Mouse (Mus musculus): ENCODE results near the gene Dscaml1.

Dscaml1 gene

DNA sequence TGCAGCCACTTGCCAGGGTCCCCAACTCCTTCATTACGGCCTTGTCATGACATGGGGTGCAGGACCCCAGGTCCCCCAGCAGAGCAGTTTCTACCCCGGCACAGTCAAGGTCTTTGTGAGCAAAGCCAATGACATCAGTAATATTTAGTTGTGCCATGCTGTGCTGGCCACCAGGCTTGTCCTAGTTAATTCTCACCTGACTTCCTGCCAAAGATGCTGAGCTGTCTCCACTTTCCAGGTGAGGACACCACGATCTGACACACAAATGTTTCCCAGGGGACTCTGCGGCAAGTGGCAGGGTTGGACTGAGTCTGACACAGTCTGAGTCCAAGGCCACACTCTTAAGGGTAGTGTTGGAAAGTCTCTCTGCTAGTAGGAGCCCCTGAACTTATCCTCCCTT, at the start of gene Dscaml1:
Gene Dscaml1, plus strand, starts transcription at position 173 of the 400 bp plus-strand sequence.
- no peak for DNase-seq (ENCODE audit: low read depth, low spot score)

DNA sequence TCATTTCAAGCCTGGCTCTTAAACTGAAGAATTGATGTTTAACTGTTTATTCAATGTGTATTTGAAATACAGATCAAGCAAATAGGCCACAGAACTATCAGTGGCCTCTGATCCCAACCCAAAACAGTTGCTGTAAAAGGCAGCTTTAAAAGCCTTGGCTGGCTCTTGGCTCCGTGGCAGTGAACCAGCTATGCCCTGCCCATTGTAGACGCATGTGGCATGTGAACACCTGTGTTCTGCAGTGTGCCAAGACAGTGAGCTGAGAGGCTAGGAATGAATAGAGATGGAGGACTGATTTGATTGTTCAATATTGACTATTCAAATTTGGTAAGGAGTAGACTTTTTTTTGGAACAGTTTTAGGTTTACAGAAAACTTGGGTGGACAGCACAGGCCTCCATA, 49.5 kb upstream of the Dscaml1 start:
- DNase-seq (ENCODE audit: low read depth, low spot score): no peak

GRCm38 (mm10) chr9:45380411-45381251, 45.8 kb upstream of the Dscaml1 start:
- no peak for DNase-seq (ENCODE audit: low read depth, low spot score)

GRCm38 (mm10) chr9:45382336-45382735, 44.1 kb upstream of the Dscaml1 start:
- DNase-seq (ENCODE audit: low read depth, low spot score): no peak

GRCm38 (mm10) chr9:45382834-45383233, 43.6 kb upstream of the Dscaml1 start:
- DNase-seq (ENCODE audit: low read depth, low spot score): no peak

DNA sequence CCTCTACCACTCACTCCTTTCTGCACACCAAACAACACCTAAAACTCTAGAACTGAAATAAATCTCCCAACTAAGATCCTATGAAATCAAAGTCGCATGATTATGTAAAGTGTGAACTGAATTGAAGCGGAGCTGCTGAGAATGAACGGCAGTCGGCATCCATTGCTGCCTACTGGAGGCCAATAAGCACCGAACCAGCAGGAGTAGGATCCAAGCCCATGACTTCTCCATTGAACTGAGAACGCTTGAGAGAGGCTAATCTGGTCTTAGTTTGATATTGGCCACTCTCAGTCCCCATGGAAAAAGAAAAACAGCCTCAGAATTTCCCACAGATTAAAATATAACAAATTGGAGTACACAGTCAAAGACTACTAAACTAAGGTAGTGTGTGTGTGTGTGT, 42.5 kb upstream of the Dscaml1 start:
- no peak for DNase-seq (ENCODE audit: low read depth, low spot score)

DNA sequence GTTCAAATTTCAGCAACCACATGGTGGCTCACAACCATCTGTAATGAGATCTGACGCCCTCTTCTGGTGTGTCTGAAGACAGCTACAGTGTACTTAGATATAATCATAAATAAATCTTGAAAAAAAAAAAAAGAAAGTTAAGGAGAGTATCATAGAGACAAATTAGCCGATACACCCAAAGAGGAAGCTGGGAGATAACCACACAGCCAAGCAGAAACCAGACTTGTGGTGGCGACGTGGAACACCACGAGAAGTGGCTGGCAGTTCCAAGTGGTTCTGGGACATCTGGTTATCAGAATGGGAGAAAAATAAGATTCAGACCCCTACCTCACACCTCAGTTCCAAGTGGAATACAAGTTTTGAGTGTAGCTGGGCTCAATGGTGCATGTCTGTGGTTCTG, 39.7 kb upstream of the Dscaml1 start:
- DNase-seq (ENCODE audit: low read depth, low spot score): no peak

DNA sequence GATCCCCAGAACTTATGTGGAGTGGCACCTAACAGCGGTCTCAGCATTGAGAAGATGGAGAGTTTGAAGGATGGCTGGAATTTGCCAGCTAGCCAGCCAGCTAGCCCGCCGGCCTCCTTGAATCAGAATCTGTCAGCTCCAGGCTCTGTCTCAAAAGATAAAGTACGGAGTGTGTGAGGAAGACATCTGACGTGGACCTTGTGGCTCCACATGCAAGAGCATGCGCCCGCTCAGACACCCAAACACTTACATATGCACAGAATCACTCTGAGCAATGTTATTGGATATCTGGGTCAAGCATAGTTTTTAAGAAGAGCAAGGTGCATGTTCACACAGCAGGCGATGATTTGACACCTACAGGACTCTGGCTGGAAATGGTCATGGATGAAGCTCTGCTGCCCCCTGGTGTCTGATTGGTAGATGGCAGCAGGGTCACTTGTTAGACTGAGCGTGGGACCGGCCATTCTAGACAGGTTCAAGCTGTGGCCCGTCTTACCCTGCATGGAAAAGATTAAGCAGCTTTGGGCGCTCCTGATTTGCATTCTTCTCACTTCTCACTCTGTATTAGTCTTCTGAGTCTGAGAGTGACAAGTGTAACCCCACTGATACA, 37.9 kb upstream of the Dscaml1 start:
- DNase-seq (ENCODE audit: low read depth, low spot score): peak; percentile 69

DNA sequence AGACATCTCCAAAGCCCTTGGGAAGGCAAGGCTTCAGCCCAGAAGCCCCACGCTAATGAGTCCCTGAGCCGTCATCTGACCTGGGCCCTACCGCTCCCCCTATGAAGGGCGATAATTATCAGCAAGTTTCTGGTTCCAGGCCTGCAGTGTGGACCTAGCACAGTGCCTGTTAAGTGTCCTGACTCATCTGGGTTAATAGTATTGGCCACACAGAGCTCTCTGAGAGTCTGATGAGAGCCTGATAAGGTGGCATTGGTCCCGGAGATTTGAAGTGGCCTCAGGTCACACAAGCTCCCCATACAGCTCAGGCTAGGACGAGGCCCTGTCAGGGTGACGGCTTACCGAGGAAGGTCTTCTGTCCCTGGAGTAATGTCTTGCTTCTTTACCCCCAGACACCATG, 36.8 kb upstream of the Dscaml1 start:
- no peak for DNase-seq (ENCODE audit: low read depth, low spot score)

DNA sequence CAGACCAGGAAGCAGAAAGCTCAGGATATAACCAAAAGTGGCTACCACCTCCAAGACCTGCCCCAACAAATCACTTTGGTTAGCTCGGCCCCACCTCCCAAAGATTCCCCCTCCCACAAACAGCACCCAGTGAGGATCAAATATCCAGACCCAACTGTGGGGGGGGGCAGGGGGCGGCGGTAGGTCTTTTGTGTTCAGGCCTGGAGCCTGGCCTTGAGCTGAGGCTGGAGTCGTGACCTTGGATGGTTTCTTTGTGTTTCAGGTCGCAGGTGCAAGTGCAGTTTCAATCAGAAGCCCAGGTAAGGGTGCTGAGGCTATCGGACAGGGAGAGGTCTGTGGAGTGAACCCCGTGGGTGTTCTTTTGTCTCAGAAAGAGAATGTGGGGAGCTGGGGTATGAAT, 35.1 kb upstream of the Dscaml1 start:
- DNase-seq (ENCODE audit: low read depth, low spot score): no peak

DNA sequence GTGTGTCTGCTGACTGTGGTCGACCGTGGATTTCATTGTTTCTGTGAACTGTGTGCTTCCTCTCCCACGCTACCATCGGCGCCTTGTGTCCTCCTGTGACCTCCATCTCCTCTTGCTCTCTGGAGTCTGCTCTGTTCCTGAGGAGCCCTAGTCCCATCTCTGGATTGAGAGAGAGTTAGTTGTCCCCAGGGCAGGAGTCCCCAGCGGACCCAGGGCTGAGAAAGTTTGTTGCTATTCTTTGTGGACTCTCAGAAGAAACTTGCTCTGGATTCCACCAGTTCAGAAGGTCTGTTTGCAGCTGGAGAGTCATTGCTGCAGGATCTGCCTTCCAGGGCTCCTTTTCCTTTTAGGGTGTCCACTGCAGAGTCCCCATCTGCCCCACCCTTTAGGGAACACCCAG, 31.2 kb upstream of the Dscaml1 start:
- no peak for DNase-seq (ENCODE audit: low read depth, low spot score)

- no peak for DNase-seq (ENCODE audit: low read depth, low spot score)
Measured at GRCm38 (mm10) chr9:45395796-45396195, 30.6 kb upstream of the Dscaml1 start.

- DNase-seq (ENCODE audit: low read depth, low spot score): no peak
Measured at GRCm38 (mm10) chr9:45398336-45398735, 28.1 kb upstream of the Dscaml1 start.

DNA sequence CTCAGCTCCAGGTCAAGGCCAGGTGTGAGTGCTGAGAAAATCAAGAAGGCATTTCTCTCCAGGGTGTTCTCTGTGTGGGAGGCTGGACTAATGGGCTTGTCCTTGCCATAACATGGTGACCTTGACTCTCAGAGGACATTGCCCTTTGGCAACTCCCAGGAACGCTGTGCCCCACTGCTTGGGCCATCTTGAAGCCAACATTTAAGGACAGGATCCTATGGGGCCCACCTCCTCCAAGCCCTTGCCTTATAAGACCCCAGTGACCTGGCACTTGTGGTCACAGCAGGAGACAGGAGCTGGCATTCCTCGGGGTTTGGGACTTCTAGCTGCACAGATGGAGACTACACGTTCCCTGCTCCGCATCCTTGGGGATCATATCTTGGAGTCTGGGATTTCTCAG, 27.0 kb upstream of the Dscaml1 start, which contains the start of gene Fxyd2:
Gene Fxyd2, plus strand, starts transcription at position 236 of the 400 bp plus-strand sequence.
- DNase-seq (ENCODE audit: low read depth, low spot score): no peak

GRCm38 (mm10) chr9:45401851-45402250, 24.6 kb upstream of the Dscaml1 start:
- DNase-seq (ENCODE audit: low read depth, low spot score): no peak

- no peak for DNase-seq (ENCODE audit: low read depth, low spot score)
Measured at GRCm38 (mm10) chr9:45402957-45403356, 23.5 kb upstream of the Dscaml1 start.

GRCm38 (mm10) chr9:45405694-45406093, 20.7 kb upstream of the Dscaml1 start:
- DNase-seq (ENCODE audit: low read depth, low spot score): no peak

DNA sequence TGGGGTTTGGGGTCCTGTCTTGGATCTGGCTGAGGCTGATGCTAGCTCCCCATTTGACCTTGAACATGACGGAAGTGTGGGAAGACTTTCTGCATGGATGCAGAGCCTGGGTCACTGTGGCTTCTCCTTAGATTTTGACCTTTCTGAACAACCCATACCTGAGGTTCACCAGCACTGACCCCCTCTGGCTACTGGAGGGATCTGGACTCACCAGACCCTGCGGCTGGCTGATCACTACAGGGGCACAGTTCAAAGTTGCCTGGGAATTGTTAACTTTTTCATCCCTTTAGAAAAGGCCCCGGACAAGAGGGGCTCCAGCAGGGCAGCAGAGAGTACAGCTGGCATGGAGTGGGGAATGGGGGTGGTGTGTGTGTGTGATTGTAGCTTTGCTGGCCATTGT, 19.6 kb upstream of the Dscaml1 start:
- DNase-seq (ENCODE audit: low read depth, low spot score): no peak

DNA sequence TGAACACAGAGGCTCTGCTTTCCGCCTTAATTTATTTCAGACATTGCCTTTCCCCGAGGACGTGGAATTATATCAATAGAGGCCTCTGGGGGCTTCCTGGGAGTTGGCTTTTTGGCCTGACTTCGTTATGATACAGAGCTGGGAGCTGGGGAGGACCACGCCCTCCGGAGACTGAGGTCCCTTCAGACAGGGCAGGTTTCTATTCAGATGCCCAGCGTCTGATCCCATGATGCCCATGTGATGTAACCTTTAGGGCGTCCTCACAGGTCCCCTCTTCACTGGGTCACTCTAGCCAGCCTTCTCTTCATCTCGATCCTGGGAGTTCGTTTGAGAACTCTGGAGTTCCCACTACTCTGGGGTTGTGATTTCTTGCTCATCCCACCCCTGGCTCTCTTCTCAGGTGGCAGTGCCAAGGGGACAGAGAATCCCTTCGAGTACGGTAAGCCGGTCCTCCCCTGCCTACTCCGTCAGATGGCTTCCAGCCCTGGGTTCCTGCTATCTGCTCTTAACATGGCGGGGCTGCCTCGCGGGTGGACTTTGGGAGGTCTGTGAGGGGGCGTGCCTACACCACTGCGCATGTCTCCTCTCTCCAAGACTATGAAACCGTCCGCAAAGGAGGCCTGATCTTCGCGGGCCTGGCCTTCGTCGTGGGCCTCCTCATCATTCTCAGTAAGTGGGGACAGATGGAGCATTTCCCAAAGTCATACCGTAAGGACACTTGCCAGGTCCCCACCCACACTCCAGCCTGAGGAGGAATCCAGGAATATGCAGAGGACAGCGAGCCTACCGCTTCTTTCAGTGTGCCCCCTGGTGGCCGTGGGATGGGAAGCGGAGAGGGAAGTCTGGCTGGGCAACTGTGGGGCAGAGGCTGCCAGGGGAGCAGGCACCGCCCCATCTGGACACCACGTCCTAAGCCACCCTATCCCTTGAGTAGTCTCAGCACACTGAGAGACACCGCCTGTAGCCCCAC, 18.4 kb upstream of the Dscaml1 start:
- DNase-seq (ENCODE audit: low read depth, low spot score): peak; percentile 72

GRCm38 (mm10) chr9:45410193-45410592, 16.2 kb upstream of the Dscaml1 start:
- no peak for DNase-seq (ENCODE audit: low read depth, low spot score)

GRCm38 (mm10) chr9:45410614-45411013, 15.8 kb upstream of the Dscaml1 start:
- no peak for DNase-seq (ENCODE audit: low read depth, low spot score)

DNA sequence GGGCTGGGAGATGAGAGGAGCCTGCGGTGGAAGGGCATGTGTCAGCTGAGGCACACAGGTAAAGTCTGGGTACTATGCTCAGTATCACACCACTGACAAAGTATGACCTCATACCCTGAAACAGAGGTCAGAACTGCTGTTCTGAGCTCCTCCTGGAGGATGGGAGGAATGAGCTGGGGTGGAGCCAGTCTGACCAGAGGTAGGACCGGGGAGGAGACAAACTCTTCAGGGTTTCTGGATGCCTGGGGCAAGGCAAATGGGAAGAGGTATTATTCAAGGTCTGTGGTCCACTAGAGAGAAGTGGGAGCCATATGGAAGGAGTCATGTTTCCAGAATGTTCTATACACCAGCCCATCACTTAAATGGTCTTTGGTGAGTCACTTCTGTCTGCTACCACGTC, 15.3 kb upstream of the Dscaml1 start:
- no peak for DNase-seq (ENCODE audit: low read depth, low spot score)
